ENCODE assay signal across 22 mouse cellular contexts in the genomic region with DNA sequence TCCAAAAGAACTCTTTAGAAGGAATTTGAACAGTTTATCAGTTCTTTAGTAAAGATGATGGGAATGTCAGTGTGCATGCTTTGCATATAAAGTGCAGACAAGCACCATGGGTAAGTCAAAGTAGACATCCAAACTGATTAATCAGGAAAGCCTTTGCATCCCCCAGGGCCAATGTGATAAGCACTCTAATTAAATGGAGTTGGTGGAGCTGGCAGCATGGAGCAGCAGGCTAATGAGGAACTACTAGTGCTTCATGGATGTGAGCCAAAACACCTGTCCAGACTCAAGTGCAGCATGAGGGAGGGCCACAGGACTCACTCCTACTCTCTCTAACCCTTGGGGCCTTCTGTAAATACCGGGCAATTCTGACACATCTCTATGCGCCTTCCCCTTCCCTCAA. TPM values are rescaled to one million over a fixed set of nuclear protein-coding genes. Genes with fewer than 3 reads are reported as not detected.
DNase-seq lines count a peak whose midpoint lies in the region; ATAC-seq lines count a peak whose summit lies in the region.
"Had no signal": no experiment of that assay in that cellular context is flagged by ENCODE, and none has a peak within 500 bp of the region (broad histone marks: within the 10 kb centered on the region; RNA-seq: fewer than 3 reads in every experiment).

No protein-coding gene starts in this region.

- WGBS in forebrain, embryonic 12.5 days, result 66% methylated on average over 2 of the region's 2 CpGs
- WGBS in forebrain, embryonic 15.5 days, result 44% methylated on average over 2 of the region's 2 CpGs
- WGBS in hindbrain, embryonic 14.5 days, result 70% methylated on average over 2 of the region's 2 CpGs
- 82% methylated on average over 2 of the region's 2 CpGs for WGBS in hindbrain, embryonic 10.5 days
- 74% methylated on average over 2 of the region's 2 CpGs for WGBS in midbrain, embryonic 14.5 days
- 80% methylated on average over 2 of the region's 2 CpGs for WGBS in midbrain, embryonic 11.5 days
- 60% methylated on average over 2 of the region's 2 CpGs for WGBS in midbrain, embryonic 15.5 days

- no peak overlapping the region for H3K4me2 ChIP-seq in forebrain, embryonic 12.5 days
- H3K4me2 ChIP-seq in forebrain, embryonic 15.5 days (replicated peaks), result no peak overlapping the region
- H3K4me2 ChIP-seq in hindbrain, embryonic 14.5 days (replicated peaks), result no peak overlapping the region
- no peak overlapping the region for H3K4me2 ChIP-seq in midbrain, embryonic 14.5 days (ENCODE audit: low read length)
- H3K4me2 ChIP-seq in midbrain, embryonic 11.5 days, result no peak overlapping the region
- no peak overlapping the region for H3K4me2 ChIP-seq in midbrain, embryonic 15.5 days
- H3K4me2 ChIP-seq: embryonic facial prominence, embryonic 15.5 days; intestine, embryonic 15.5 days had no signal

- H3K36me3 ChIP-seq in forebrain, embryonic 12.5 days (replicated peaks), result no peaks in the 10 kb centered on the region
- H3K36me3 ChIP-seq in forebrain, embryonic 15.5 days, result no peaks in the 10 kb centered on the region
- H3K36me3 ChIP-seq in hindbrain, embryonic 14.5 days (replicated peaks; ENCODE audit: control insufficient read depth, insufficient read depth), result no peaks in the 10 kb centered on the region
- no peaks in the 10 kb centered on the region for H3K36me3 ChIP-seq in hindbrain, embryonic 10.5 days
- H3K36me3 ChIP-seq in midbrain, embryonic 14.5 days (ENCODE audit: control insufficient read depth, insufficient read depth, low read length), result no peaks in the 10 kb centered on the region
- H3K36me3 ChIP-seq in midbrain, embryonic 11.5 days (ENCODE audit: control insufficient read depth, insufficient read depth, low read length), result no peaks in the 10 kb centered on the region
- no peaks in the 10 kb centered on the region for H3K36me3 ChIP-seq in midbrain, embryonic 15.5 days (replicated peaks)
- H3K36me3 ChIP-seq: embryonic facial prominence, embryonic 15.5 days; heart, embryonic 10.5 days; intestine, embryonic 15.5 days had no signal

- H3K9ac ChIP-seq in forebrain, embryonic 12.5 days, result no peak overlapping the region
- no peak overlapping the region for H3K9ac ChIP-seq in forebrain, embryonic 15.5 days (replicated peaks)
- H3K9ac ChIP-seq in hindbrain, embryonic 14.5 days, result no peak overlapping the region
- H3K9ac ChIP-seq in midbrain, embryonic 14.5 days (replicated peaks; ENCODE audit: low read length), result no peak overlapping the region
- no peak overlapping the region for H3K9ac ChIP-seq in midbrain, embryonic 11.5 days (ENCODE audit: low read length)
- H3K9ac ChIP-seq in midbrain, embryonic 15.5 days, result no peak overlapping the region
- H3K9ac ChIP-seq: embryonic facial prominence, embryonic 15.5 days; intestine, embryonic 15.5 days had no signal

- H3K4me1 ChIP-seq in forebrain, embryonic 12.5 days, result no peaks in the 10 kb centered on the region
- no peaks in the 10 kb centered on the region for H3K4me1 ChIP-seq in forebrain, embryonic 15.5 days
- H3K4me1 ChIP-seq in hindbrain, embryonic 14.5 days (replicated peaks; ENCODE audit: control insufficient read depth, insufficient read depth, low read length), result no peaks in the 10 kb centered on the region
- no peaks in the 10 kb centered on the region for H3K4me1 ChIP-seq in hindbrain, embryonic 10.5 days (replicated peaks)
- H3K4me1 ChIP-seq in midbrain, embryonic 14.5 days (ENCODE audit: control insufficient read depth, insufficient read depth, low read length), result no peaks in the 10 kb centered on the region
- no peaks in the 10 kb centered on the region for H3K4me1 ChIP-seq in midbrain, embryonic 11.5 days (ENCODE audit: control insufficient read depth, insufficient read depth, low read length)
- no peaks in the 10 kb centered on the region for H3K4me1 ChIP-seq in midbrain, embryonic 15.5 days
- H3K4me1 ChIP-seq: embryonic facial prominence, embryonic 15.5 days; heart, embryonic 10.5 days; intestine, embryonic 15.5 days had no signal

- DNase-seq in hindbrain, embryonic 14.5 days (ENCODE audit: low spot score), result peak; percentile 24
- DNase-seq in hindbrain, embryonic 10.5 days (ENCODE audit: low spot score), result no peak
- DNase-seq in midbrain, embryonic 14.5 days, result peak; percentile 38
- no peak for DNase-seq in midbrain, embryonic 11.5 days (ENCODE audit: low spot score, missing footprints)
- DNase-seq in adrenal gland, postnatal 36 days, result no peak
- DNase-seq: adrenal gland, postnatal 10 days; cerebellum, adult 18-20 months; cerebellum, adult 9-11 months; cerebellum, postnatal 36 days; gastrocnemius, postnatal 10 days; heart, adult 18-20 months; heart, postnatal 10 days; heart, postnatal 4 days had no signal

- no peak overlapping the region for H3K27ac ChIP-seq in forebrain, embryonic 12.5 days
- H3K27ac ChIP-seq in forebrain, embryonic 15.5 days (replicated peaks), result no peak overlapping the region
- no peak overlapping the region for H3K27ac ChIP-seq in hindbrain, embryonic 14.5 days
- H3K27ac ChIP-seq in hindbrain, embryonic 10.5 days, result no peak overlapping the region
- no peak overlapping the region for H3K27ac ChIP-seq in midbrain, embryonic 14.5 days (replicated peaks; ENCODE audit: low read depth, low read length)
- no peak overlapping the region for H3K27ac ChIP-seq in midbrain, embryonic 11.5 days (ENCODE audit: low read depth, low read length)
- no peak overlapping the region for H3K27ac ChIP-seq in midbrain, embryonic 15.5 days
- H3K27ac ChIP-seq: embryonic facial prominence, embryonic 15.5 days; heart, embryonic 10.5 days; intestine, embryonic 15.5 days had no signal

- no peaks in the 10 kb centered on the region for H3K27me3 ChIP-seq in forebrain, embryonic 12.5 days
- H3K27me3 ChIP-seq in forebrain, embryonic 15.5 days, result no peaks in the 10 kb centered on the region
- no peaks in the 10 kb centered on the region for H3K27me3 ChIP-seq in hindbrain, embryonic 14.5 days (ENCODE audit: control insufficient read depth, insufficient read depth, low read length)
- no peaks in the 10 kb centered on the region for H3K27me3 ChIP-seq in hindbrain, embryonic 10.5 days (ENCODE audit: insufficient read depth, poor library complexity, severe bottlenecking)
- no peaks in the 10 kb centered on the region for H3K27me3 ChIP-seq in midbrain, embryonic 14.5 days (ENCODE audit: control insufficient read depth, insufficient read depth, low read length)
- H3K27me3 ChIP-seq in midbrain, embryonic 11.5 days (ENCODE audit: control insufficient read depth, insufficient read depth, low read length), result no peaks in the 10 kb centered on the region
- H3K27me3 ChIP-seq in midbrain, embryonic 15.5 days (replicated peaks), result no peaks in the 10 kb centered on the region
- H3K27me3 ChIP-seq: intestine, embryonic 15.5 days had no signal

- ATAC-seq in forebrain, embryonic 12.5 days (ENCODE audit: low FRiP score), result peak; percentile 55; the same call in 1 of the 2 replicates
- no peak for ATAC-seq in forebrain, embryonic 15.5 days (replicated peaks)
- ATAC-seq in hindbrain, embryonic 14.5 days (ENCODE audit: low FRiP score), result no peak; the same call in 1 of the 2 replicates
- no peak; the same call in 1 of the 2 replicates for ATAC-seq in midbrain, embryonic 14.5 days (ENCODE audit: low FRiP score, low TSS enrichment)
- ATAC-seq in midbrain, embryonic 11.5 days (ENCODE audit: low FRiP score), result no peak
- peak; percentile 71; the same call in 1 of the 2 replicates for ATAC-seq in midbrain, embryonic 15.5 days (replicated peaks)
- ATAC-seq: intestine, embryonic 15.5 days had no signal

- no peak overlapping the region for H3K4me3 ChIP-seq in forebrain, embryonic 12.5 days (replicated peaks)
- no peak overlapping the region for H3K4me3 ChIP-seq in forebrain, embryonic 15.5 days
- H3K4me3 ChIP-seq in hindbrain, embryonic 14.5 days (replicated peaks; ENCODE audit: low read length), result no peak overlapping the region
- H3K4me3 ChIP-seq in hindbrain, embryonic 10.5 days, result no peak overlapping the region
- no peak overlapping the region for H3K4me3 ChIP-seq in midbrain, embryonic 14.5 days (replicated peaks; ENCODE audit: low read depth, low read length)
- no peak overlapping the region for H3K4me3 ChIP-seq in midbrain, embryonic 11.5 days (ENCODE audit: low read depth, low read length)
- no peak overlapping the region for H3K4me3 ChIP-seq in midbrain, embryonic 15.5 days
- H3K4me3 ChIP-seq: embryonic facial prominence, embryonic 15.5 days; erythroblast, embryonic 14.5 days; heart, embryonic 10.5 days; intestine, embryonic 15.5 days had no signal

- no peaks in the 10 kb centered on the region for H3K9me3 ChIP-seq in forebrain, embryonic 12.5 days
- no peaks in the 10 kb centered on the region for H3K9me3 ChIP-seq in forebrain, embryonic 15.5 days
- H3K9me3 ChIP-seq in hindbrain, embryonic 14.5 days (ENCODE audit: control insufficient read depth, low read length), result no peaks in the 10 kb centered on the region
- H3K9me3 ChIP-seq in hindbrain, embryonic 10.5 days, result no peaks in the 10 kb centered on the region
- H3K9me3 ChIP-seq in midbrain, embryonic 14.5 days (ENCODE audit: control insufficient read depth, low read length), result no peaks in the 10 kb centered on the region
- no peaks in the 10 kb centered on the region for H3K9me3 ChIP-seq in midbrain, embryonic 11.5 days (ENCODE audit: control insufficient read depth, low read length)
- H3K9me3 ChIP-seq in midbrain, embryonic 15.5 days, result no peaks in the 10 kb centered on the region
- H3K9me3 ChIP-seq: embryonic facial prominence, embryonic 15.5 days; heart, embryonic 10.5 days; intestine, embryonic 15.5 days had no signal

RNA-seq across cellular contexts. Expression of a gene that starts 46.0 kb away (rescaled TPM):
- 5.3 and 7.3 TPM in 2 replicates for polyA plus RNA-seq in forebrain, embryonic 12.5 days (2016; fragmentation: Nextera tagmentation; extraction: Ambion mirVana)
- 3.2 and 3.3 TPM in 2 replicates for polyA plus RNA-seq in forebrain, embryonic 15.5 days (2015; fragmentation: Nextera tagmentation; extraction: Ambion mirVana)
- 3.8 and 3.9 TPM in 2 replicates for polyA plus RNA-seq in hindbrain, embryonic 14.5 days (2014; fragmentation: Nextera tagmentation; extraction: Ambion mirVana)
- 2.8 and 3.7 TPM in 2 replicates for polyA plus RNA-seq in hindbrain, embryonic 10.5 days (2016; fragmentation: Nextera tagmentation; extraction: Ambion mirVana)
- polyA plus RNA-seq in midbrain, embryonic 14.5 days (2014; fragmentation: Nextera tagmentation; extraction: Ambion mirVana), result 0.76 and 3.1 TPM in 2 replicates
- polyA plus RNA-seq in midbrain, embryonic 11.5 days (2014; fragmentation: Nextera tagmentation; extraction: Ambion mirVana), result 5.7 TPM in 2 replicates
- 2.1 and 3.6 TPM in 2 replicates for polyA plus RNA-seq in midbrain, embryonic 15.5 days (2015; fragmentation: Nextera tagmentation; extraction: Ambion mirVana)
- 1 to 10 TPM; 5.9 to 8.1 TPM for total RNA-seq in adrenal gland, postnatal 36 days (2021)
- total RNA-seq: MEL had no signal
- polyA plus RNA-seq: C2C12; erythroblast, embryonic 14.5 days had no signal

Comparison
In these comparisons a context has a peak if more than half of its experiments do, and no peak if none do; other contexts are left out.
1. ATAC-seq: peak in forebrain, embryonic 12.5 days (single experiment) and midbrain, embryonic 15.5 days (single experiment); none in forebrain, embryonic 15.5 days (single experiment), hindbrain, embryonic 14.5 days (single experiment), midbrain, embryonic 14.5 days (single experiment) and midbrain, embryonic 11.5 days (single experiment).
2. DNase-seq: peak in hindbrain, embryonic 14.5 days (single experiment) and midbrain, embryonic 14.5 days (single experiment); none in hindbrain, embryonic 10.5 days (single experiment), midbrain, embryonic 11.5 days (single experiment) and adrenal gland, postnatal 36 days (0 of 2).